Mouse (Mus musculus): Measurements from ENCODE around the gene Bub1b. TPM values are rescaled to one million over a fixed set of nuclear protein-coding genes. Genes with fewer than 3 reads are reported as not detected.

Gene Bub1b
- polyA plus RNA-seq, 1 experiment from 2014 or later: 11.4 TPM

- H3K27me3 ChIP-seq (ENCODE audit: control insufficient read depth, insufficient read depth, low read length): no peaks in the 10 kb centered on the region
- H3K36me3 ChIP-seq (ENCODE audit: control insufficient read depth, insufficient read depth, low read length): no peaks in the 10 kb centered on the region
- no peak overlapping the region for H3K9ac ChIP-seq (ENCODE audit: low read length)
- H3K4me3 ChIP-seq (ENCODE audit: low read depth, low read length): no peak overlapping the region
- no peaks in the 10 kb centered on the region for H3K4me1 ChIP-seq (replicated peaks; ENCODE audit: control insufficient read depth, insufficient read depth)
- ATAC-seq (ENCODE audit: low FRiP score, low TSS enrichment): no peak
- no peak for DNase-seq (ENCODE audit: low spot score)
- no peak overlapping the region for H3K4me2 ChIP-seq (replicated peaks; ENCODE audit: low read depth)
- no peak overlapping the region for H3K27ac ChIP-seq (replicated peaks)
- no peaks in the 10 kb centered on the region for H3K9me3 ChIP-seq (ENCODE audit: control insufficient read depth, low read length)
- 94% methylated on average over 3 of the region's 3 CpGs for WGBS
- no peak for TF ChIP-seq CTCF (IDR thresholded peaks at IDR 0.05; ENCODE audit: low read depth)
- TF ChIP-seq EP300 (optimal IDR thresholded peaks at IDR 0.05): no peak
Observed at GRCm38 (mm10) chr2:118687791-118688190, 89.8 kb downstream of the Bub1b start.

GRCm38 (mm10) chr2:118689875-118690274, 91.9 kb downstream of the Bub1b start:
- no peak for TF ChIP-seq EP300 (optimal IDR thresholded peaks at IDR 0.05)
- no peak for TF ChIP-seq CTCF (IDR thresholded peaks at IDR 0.05; ENCODE audit: low read depth)
- Histone ChIP-seq H3K4me2 (replicated peaks; ENCODE audit: low read depth) (no peak overlapping the region), H3K27me3 (ENCODE audit: control insufficient read depth, insufficient read depth, low read length) (no peaks in the 10 kb centered on the region), H3K27ac (replicated peaks) (no peak overlapping the region), H3K4me3 (ENCODE audit: low read depth, low read length) (no peak overlapping the region), H3K9me3 (ENCODE audit: control insufficient read depth, low read length) (no peaks in the 10 kb centered on the region), H3K9ac (ENCODE audit: low read length) (no peak overlapping the region), H3K36me3 (ENCODE audit: control insufficient read depth, insufficient read depth, low read length) (no peaks in the 10 kb centered on the region), H3K4me1 (replicated peaks; ENCODE audit: control insufficient read depth, insufficient read depth) (no peaks in the 10 kb centered on the region)
- no peak for DNase-seq (ENCODE audit: low spot score)
- no peak for ATAC-seq (ENCODE audit: low FRiP score, low TSS enrichment)
- WGBS: 74% methylated on average over 9 of the region's 10 CpGs

Other genes with a start within 250 kb of the Bub1b start
- gene Gpr176, start 224.8 kb upstream of the Bub1b start, polyA plus RNA-seq (2015; fragmentation: Nextera tagmentation; extraction: Ambion mirVana): 0.28 and 0.39 TPM in 2 replicates
- 4.9 and 5.0 TPM in 2 replicates for gene Eif2ak4, start 209.6 kb upstream of the Bub1b start, polyA plus RNA-seq (2015; fragmentation: Nextera tagmentation; extraction: Ambion mirVana)
- 175 and 180 TPM in 2 replicates for gene Srp14, start 118.5 kb upstream of the Bub1b start, polyA plus RNA-seq (2015; fragmentation: Nextera tagmentation; extraction: Ambion mirVana)
- 2.3 and 2.8 TPM in 2 replicates for gene Bmf, start 48.5 kb upstream of the Bub1b start, polyA plus RNA-seq (2015; fragmentation: Nextera tagmentation; extraction: Ambion mirVana)
- gene Pak6, start 65.1 kb downstream of the Bub1b start, polyA plus RNA-seq (2015; fragmentation: Nextera tagmentation; extraction: Ambion mirVana): 3.7 and 5.3 TPM in 2 replicates
- 0.11 and 0.27 TPM in 2 replicates for gene Ankrd63, start 105.8 kb downstream of the Bub1b start, polyA plus RNA-seq (2015; fragmentation: Nextera tagmentation; extraction: Ambion mirVana)
- gene Plcb2, start 130.2 kb downstream of the Bub1b start, polyA plus RNA-seq (2015; fragmentation: Nextera tagmentation; extraction: Ambion mirVana): 0.58 and 0.64 TPM in 2 replicates
- gene Inafm2, start 147.5 kb downstream of the Bub1b start, polyA plus RNA-seq (2015; fragmentation: Nextera tagmentation; extraction: Ambion mirVana): 33.8 and 36.7 TPM in 2 replicates
- gene Ccdc9b, start 164.4 kb downstream of the Bub1b start, polyA plus RNA-seq (2015; fragmentation: Nextera tagmentation; extraction: Ambion mirVana): 2.9 TPM in 2 replicates
- gene Phgr1, start 174.6 kb downstream of the Bub1b start, polyA plus RNA-seq (2015; fragmentation: Nextera tagmentation; extraction: Ambion mirVana): 165 and 184 TPM in 2 replicates
- gene Disp2, start 181.5 kb downstream of the Bub1b start, polyA plus RNA-seq (2015; fragmentation: Nextera tagmentation; extraction: Ambion mirVana): 1.0 and 1.1 TPM in 2 replicates
- 26.6 and 29.0 TPM in 2 replicates for gene Knstrn, start 215.8 kb downstream of the Bub1b start, polyA plus RNA-seq (2015; fragmentation: Nextera tagmentation; extraction: Ambion mirVana)

All from stomach, postnatal 0 days (tissue).